In the genomic region with DNA sequence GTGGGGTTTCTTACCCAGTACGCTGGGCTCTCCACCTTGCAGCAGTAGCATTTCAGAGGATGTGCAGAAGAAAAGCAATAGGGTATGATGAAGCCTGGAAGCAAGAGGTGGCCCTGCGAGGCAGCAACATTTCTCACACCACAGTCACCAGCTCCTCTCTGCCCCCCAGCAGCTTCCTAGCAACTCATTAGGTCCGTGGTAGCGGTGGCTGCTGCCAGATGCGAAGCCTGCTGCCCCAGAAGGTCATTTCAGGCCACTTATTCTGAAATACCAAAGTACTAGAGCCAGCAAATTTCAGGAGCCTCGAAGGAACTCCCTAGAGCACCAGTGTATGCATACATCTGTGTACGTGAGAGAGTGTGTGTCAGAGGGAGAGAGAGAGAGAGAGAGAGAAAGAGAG, we compare ENCODE assay signal across 13 mouse cellular contexts. TPM values are rescaled to one million over a fixed set of nuclear protein-coding genes. Genes with fewer than 3 reads are reported as not detected.
A peak's percentile ranks its signal among the peaks of the same experiment; 100 is the strongest.
DNase-seq lines count a peak whose midpoint lies in the region; ATAC-seq and TF ChIP-seq lines count a peak whose summit lies in the region.
"Had no signal": no experiment of that assay in that cellular context is flagged by ENCODE, and none has a peak within 500 bp of the region (broad histone marks: within the 10 kb centered on the region; RNA-seq: fewer than 3 reads in every experiment).

No protein-coding gene starts in this region.

- H3K9me3 ChIP-seq in lung, embryonic 14.5 days (ENCODE audit: low read depth, low read length): no peaks in the 10 kb centered on the region
- no peaks in the 10 kb centered on the region for H3K9me3 ChIP-seq in neural tube, embryonic 15.5 days (replicated peaks)
- H3K9me3 ChIP-seq: liver, embryonic 15.5 days had no signal

- H3K4me3 ChIP-seq in lung, embryonic 14.5 days (ENCODE audit: low read depth, low read length): no peak overlapping the region
- no peak overlapping the region for H3K4me3 ChIP-seq in neural tube, embryonic 15.5 days (replicated peaks)
- H3K4me3 ChIP-seq: liver, embryonic 15.5 days had no signal

- H3K4me1 ChIP-seq in lung, embryonic 14.5 days (ENCODE audit: insufficient read depth): no peaks in the 10 kb centered on the region
- peaks cover 42% of the 10 kb centered on the region for H3K4me1 ChIP-seq in neural tube, embryonic 15.5 days
- H3K4me1 ChIP-seq: liver, embryonic 15.5 days had no signal

- no peaks in the 10 kb centered on the region for H3K36me3 ChIP-seq in lung, embryonic 14.5 days (ENCODE audit: insufficient read depth)
- no peaks in the 10 kb centered on the region for H3K36me3 ChIP-seq in neural tube, embryonic 15.5 days
- H3K36me3 ChIP-seq: liver, embryonic 15.5 days had no signal

- 14% methylated on average over 7 of the region's 7 CpGs for WGBS in lung, embryonic 14.5 days
- WGBS in neural tube, embryonic 15.5 days: 17% methylated on average over 7 of the region's 7 CpGs

- peak; percentile 7 for DNase-seq in adrenal gland, postnatal 10 days
- DNase-seq in adrenal gland, postnatal 4 days (ENCODE audit: low spot score in 2 of 2): no peak
- peak; percentile 5 for DNase-seq in lung, embryonic 14.5 days
- no peak for DNase-seq in lung, postnatal 25 days (ENCODE audit: low spot score)
- peak; percentile 59 for DNase-seq in kidney, postnatal 14 days
- no peak for DNase-seq in urinary bladder, postnatal 36 days (ENCODE audit: low spot score in 2 of 2)
- no peak for DNase-seq in urinary bladder, adult 18-20 months (ENCODE audit: low spot score in 2 of 2)
- DNase-seq: cerebellum, postnatal 25 days; heart, postnatal 36 days had no signal

- no peak overlapping the region for H3K9ac ChIP-seq in lung, embryonic 14.5 days
- 0 out of 2 replicates have a peak overlapping the region, but pooled peaks have one; percentile 28 for H3K9ac ChIP-seq in neural tube, embryonic 15.5 days (replicated peaks)
- H3K9ac ChIP-seq: liver, embryonic 15.5 days had no signal

- no peak overlapping the region for H3K4me2 ChIP-seq in lung, embryonic 14.5 days
- H3K4me2 ChIP-seq in neural tube, embryonic 15.5 days: no peak overlapping the region
- H3K4me2 ChIP-seq: liver, embryonic 15.5 days had no signal

- no peaks in the 10 kb centered on the region for H3K27me3 ChIP-seq in lung, embryonic 14.5 days (ENCODE audit: insufficient read depth, low read length)
- H3K27me3 ChIP-seq in neural tube, embryonic 15.5 days (replicated peaks): no peaks in the 10 kb centered on the region
- H3K27me3 ChIP-seq: liver, embryonic 15.5 days had no signal

- no peak overlapping the region for H3K27ac ChIP-seq in lung, embryonic 14.5 days (ENCODE audit: low read depth)
- H3K27ac ChIP-seq in neural tube, embryonic 15.5 days (replicated peaks): peak overlapping the region; percentile 65
- H3K27ac ChIP-seq: liver, embryonic 15.5 days had no signal

- no peak for TF ChIP-seq CTCF in lung, embryonic 14.5 days (IDR thresholded peaks at IDR 0.05; ENCODE audit: low read depth)

- no peak for ATAC-seq in lung, embryonic 14.5 days (ENCODE audit: insufficient read depth)
- ATAC-seq in neural tube, embryonic 15.5 days (ENCODE audit: low FRiP score): no peak

RNA-seq across cellular contexts. Expression of a gene that starts 9.2 kb away (rescaled TPM):
- 1 to 10 TPM in 1 of 2 experiments, under 1 TPM in 1; 0.42 to 1.0 TPM for total RNA-seq in adrenal gland, postnatal 10 days (2021)
- total RNA-seq in adrenal gland, postnatal 4 days (2021): 1 to 10 TPM; 2.3 to 6.5 TPM
- polyA plus RNA-seq in lung, embryonic 14.5 days (2014; fragmentation: Nextera tagmentation; extraction: Ambion mirVana): 0.16 and 0.20 TPM in 2 replicates
- 25.3 and 28.9 TPM in 2 replicates for polyA plus RNA-seq in neural tube, embryonic 15.5 days (2015; fragmentation: Nextera tagmentation; extraction: Ambion mirVana)
- total RNA-seq: heart, adult 8-10 months; heart, postnatal 36 days; megakaryocyte-erythroid progenitor cell, adult 5-6 weeks had no signal

Comparison
In these comparisons a context has a peak if more than half of its experiments do, and no peak if none do; other contexts are left out.
1. DNase-seq: peak in adrenal gland, postnatal 10 days (single experiment), lung, embryonic 14.5 days (single experiment) and kidney, postnatal 14 days (single experiment); none in adrenal gland, postnatal 4 days (0 of 2), lung, postnatal 25 days (single experiment), urinary bladder, postnatal 36 days (0 of 2) and urinary bladder, adult 18-20 months (0 of 2).